Mouse (Mus musculus) layer of hippocampus, postnatal 10 days (tissue): ENCODE measurements around the gene Gstm4. TPM values are rescaled to one million over a fixed set of nuclear protein-coding genes. Genes with fewer than 3 reads are reported as not detected.
"Not testable (repeated sequence)": the region's sequence is repeated elsewhere in the genome, so short reads cannot be mapped to it uniquely, and the experiment has no call there.

ENCODE experiments used
- DNase-seq, 2 experiments: peaks; one replicate each; pipeline ENCODE4 v3.0.0; 2021; ENCODE audit warnings: low spot score in 2 of 2
- total RNA-seq, 2 experiments: library from RNA; stranded (reverse); gene quantifications; 2 replicates each; pipeline ENCODE4 v1.2.3; 2021

Gene Gstm4
- total RNA-seq, 2 experiments from 2014 or later = 13.4 TPM

DNA sequence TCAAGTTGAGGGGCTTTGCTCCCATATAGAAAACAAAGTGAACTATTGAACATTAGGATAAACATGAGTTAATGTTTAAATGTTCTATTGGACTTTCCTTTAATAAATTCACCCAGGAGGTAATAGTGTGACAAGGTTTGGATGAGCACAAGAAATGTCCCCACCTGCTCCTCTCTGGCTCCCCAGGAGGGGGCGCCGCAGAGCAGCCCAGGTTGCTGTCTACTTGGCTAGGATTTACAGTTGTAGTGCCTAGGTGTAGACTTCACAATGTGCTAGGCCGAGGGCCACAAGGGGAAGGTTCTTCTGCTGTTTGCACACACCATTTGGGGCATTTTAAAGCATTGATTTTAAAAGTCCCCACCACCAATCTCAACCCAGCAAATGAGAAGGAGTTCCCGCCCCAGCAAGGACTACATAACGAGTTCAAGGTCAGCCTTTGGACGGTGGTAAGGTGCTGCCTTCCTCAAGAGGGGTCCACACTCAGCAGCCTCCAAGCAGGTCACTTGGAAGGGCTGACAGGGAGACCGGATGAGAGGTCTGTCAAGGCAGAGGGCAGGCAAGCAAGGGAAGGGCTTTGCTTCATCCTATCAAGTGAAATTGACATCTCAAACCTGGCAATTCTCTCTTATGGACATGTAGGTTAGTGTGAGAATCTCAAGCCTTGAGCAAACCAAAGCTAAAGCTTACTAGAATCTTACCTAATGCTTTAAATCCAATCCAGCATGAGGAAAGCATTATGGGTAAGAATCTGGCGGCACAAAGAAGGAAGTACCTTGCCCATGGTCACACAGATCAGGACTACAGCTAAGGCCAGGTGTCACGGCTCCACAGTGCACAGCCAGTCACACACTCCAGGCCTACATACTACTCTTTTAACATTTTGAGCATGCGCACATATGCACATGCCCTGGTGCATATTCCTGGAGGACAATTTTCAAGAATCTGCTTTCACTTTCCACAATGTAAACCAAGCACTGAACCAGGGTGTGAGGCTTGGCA is 25.9 kb upstream of the Gstm4 start:
- DNase-seq = peak; percentile 61 to 77

DNA sequence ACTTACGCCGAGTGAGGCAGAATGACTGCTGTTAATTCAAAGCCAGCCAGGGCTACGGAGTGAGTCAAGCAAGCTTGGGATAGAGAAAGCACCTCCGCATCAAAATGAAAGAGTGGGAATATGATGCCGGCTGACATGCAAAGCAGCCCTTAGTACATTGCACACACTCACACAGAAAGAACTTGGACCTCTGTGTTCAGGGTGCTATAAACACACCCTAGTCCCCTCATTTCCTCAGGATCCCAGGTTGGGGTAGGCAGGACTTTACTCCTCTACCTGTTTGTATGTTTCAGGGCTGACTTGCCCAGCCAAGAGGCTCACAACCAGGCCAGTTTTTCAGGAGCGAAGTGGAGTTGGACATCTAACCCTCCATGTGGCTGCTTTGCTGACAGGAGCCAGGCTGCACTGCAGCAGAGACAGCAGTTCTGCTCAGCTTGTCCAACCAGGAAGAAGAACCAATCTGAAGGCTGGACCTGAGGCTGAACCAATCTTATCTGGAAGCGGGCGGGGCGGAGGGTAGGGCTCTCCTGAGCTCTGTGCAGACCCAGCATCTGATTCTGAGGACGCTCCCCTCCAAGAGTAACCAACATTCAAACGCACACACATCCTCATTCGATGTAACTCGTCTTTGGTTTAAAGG is 24.7 kb upstream of the Gstm4 start:
- no peak for DNase-seq

- DNase-seq = no peak
These were observed 24.1 kb upstream of the Gstm4 start for GRCm38 (mm10) chr3:108068826-108069225.

DNA sequence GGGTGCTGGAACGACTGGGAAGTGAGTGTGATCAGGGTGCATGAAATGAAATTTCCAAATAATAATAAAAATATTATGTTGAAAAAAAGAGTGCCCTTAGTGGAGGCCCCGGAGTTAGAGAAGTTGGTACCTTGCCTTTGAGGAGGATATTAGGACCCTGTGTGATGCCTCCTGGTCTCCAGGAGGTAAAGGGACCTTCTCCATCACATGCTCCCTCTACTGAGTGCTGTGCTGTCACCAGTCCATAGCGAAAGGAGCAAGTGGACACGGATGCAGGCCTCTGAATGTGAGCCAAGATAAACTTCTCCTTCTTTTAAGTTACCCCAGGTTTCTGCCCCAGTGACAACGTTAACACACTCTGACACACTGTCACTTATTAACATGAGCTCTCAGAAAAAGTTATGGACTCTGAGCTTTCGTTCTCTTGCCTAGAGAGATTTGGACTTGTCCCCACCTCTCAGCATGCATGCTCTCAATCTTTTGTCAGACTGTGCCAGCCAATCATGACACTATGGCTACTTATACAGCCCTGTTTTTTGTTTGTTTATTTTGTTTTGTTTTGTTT is 22.8 kb upstream of the Gstm4 start:
- DNase-seq = no peak

DNA sequence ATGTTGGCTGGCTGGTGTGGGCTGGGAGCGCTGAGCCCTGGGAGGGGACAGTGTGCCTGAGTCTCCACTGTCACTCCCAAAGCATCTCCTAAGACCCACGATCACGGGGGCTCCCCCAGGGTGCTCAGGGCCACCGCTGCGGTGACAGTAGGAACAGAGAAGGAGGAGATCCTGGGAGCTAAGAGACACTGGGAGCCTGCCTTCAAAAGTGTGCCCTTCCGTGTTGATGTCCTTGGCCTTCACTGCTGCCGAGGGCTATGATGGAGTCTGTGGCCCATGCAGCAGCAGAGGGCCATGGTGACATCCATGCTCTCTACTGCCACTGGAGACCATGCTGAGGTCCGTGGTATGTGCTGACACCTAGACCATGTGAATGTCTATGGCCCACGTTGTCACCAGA is 20.9 kb upstream of the Gstm4 start:
- DNase-seq = no peak

DNA sequence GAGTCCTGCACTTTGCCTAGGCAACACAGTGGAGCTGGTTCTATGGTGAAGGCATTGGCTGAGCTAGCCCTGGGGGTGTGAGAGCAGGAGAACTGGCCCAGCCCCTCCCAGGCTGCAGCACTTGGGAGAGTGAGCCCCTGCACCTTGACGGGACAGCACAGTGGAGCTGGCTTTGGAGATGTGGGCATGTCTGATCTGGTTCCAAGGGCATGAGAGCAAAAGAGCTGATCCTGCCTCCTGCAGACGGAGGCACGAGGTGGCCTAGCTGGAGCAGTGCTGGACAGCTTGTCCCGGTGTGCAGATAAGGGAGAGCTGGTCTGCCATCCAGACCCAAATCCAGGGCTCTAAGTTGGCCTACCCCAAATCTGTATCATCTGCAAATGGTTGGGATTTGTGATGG is 20.0 kb upstream of the Gstm4 start:
- no peak for DNase-seq

DNA sequence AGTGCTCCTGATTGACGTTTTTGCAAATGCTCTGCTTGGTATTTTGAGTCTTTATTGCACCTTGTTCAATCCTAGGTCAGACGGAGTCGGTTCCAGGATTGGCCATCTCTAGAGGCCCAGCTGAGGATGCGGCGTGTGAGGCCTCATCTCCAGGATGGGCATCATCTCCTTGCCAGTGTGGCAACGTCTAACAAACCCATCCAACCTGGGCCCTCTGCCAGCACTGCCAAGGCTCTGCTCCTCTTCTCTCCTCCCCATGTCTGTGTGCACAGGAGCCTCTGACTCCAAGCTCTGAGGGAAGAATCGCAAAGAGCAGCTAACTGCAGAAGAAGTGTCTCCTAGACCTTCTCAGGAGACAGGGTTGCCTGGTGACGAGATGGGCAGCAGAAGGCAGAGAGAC is 18.0 kb upstream of the Gstm4 start:
- DNase-seq = no peak

GRCm38 (mm10) chr3:108061420-108061819 is 16.7 kb upstream of the Gstm4 start:
- peak; percentile 54 to 62 for DNase-seq

GRCm38 (mm10) chr3:108050493-108050892 is 5.8 kb upstream of the Gstm4 start:
- no peak for DNase-seq

GRCm38 (mm10) chr3:108048306-108048705 is 3.6 kb upstream of the Gstm4 start:
- DNase-seq = no peak

DNA sequence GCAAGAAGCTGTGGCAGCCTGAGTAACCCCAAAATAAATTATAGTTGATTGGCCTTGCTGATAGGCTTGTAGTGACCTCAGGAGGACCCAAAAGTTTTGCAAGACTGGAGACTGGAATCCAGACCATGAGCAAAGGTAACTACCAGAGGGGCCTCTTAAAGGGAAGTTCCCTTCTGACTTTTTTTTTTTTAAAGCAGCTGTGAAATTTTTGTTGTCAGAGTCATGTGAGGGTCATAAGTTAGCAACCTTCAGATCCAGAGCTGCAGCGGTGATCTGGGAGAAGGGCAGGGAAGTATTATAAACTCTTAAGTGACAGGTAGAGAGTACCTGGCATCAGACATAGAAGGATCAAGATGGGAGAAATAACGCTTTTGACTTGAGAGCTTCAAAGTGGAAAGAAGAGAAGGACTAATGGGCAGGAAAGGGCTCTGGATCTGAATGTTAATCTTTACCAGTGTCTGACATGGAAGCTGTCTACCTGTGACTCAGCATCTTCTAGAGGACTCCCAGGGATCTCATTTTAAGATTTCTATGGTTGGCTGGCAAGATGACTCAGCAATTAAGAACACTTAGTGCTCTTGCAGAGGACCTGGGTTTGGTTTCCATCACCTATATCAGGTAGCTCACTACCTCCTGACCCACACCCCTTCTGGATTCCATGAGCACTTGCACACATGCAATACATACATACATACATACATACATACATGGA is 2.4 kb upstream of the Gstm4 start:
- DNase-seq = no peak

GRCm38 (mm10) chr3:108033156-108033555 is 11.5 kb downstream of the Gstm4 start:
- DNase-seq = no peak

GRCm38 (mm10) chr3:108032113-108032512 is 12.6 kb downstream of the Gstm4 start:
- no peak for DNase-seq

- no peak for DNase-seq
These were observed 15.9 kb downstream of the Gstm4 start for GRCm38 (mm10) chr3:108028641-108029365.

GRCm38 (mm10) chr3:108026597-108026996 is 18.1 kb downstream of the Gstm4 start:
- DNase-seq = no peak

DNA sequence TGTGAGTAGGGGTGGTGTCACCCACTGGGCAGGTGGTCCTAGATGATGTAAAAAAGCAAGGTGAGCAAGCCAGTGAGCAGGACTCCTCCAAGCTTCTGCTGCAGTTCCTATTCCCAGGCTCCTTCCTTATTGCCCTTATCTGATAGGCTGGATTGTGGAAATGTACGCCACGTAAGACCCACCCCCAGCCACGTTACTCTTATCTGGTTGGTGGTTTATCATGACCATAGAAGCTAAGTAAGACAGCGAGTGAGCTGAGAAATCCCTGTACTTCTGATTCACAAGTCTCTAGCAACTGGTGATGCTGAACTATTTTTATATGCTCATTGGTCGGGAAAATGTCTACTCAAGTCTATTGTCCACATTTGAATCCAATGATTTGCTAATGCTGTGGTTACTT is 18.6 kb downstream of the Gstm4 start:
- no peak for DNase-seq

GRCm38 (mm10) chr3:108025318-108025717 is 19.4 kb downstream of the Gstm4 start:
- no peak for DNase-seq

DNA sequence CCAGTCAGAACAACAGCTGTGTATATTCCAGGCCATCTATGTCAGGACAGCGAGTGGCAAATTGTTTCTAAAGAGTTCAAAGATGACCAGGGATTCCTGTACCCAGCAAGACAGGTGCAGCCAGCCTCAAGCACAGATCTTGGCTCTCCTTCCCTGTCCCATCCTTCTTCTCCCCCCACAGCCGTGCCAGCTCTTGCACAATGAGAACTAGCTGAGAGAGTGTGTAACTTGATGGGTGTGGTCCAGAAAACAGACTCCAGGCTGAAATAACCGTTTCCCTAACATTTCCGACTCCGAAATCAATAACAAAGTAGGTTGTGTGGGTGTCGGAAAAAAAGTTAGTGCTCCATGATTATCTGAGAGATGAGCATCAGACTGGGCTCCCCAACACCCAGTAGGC is 22.0 kb downstream of the Gstm4 start:
- DNase-seq = no peak

GRCm38 (mm10) chr3:108020351-108021022 is 24.2 kb downstream of the Gstm4 start:
- not testable (repeated sequence) for DNase-seq

DNA sequence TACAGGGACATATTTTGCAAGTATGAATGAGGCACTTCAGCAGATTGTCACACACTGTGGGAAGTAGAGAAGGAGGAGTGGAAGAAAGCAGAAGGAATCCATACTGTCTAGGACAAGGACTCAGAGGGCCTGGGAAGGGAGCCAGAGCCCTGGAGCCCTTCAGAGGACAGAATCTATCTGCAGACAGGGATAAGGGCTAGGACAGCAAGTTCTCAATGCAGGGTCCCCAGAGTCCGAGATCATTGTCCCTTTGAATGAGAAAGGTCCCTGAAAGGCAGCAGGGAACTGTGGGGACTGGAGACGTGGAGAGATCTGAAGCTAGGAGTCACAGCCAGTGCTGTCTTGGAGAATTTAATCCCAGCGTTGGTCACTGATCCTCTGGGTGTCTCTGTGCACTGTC is 25.5 kb downstream of the Gstm4 start:
- DNase-seq = not testable (repeated sequence)
